Mouse (Mus musculus): ENCODE results near the gene Acsl5. TPM values are rescaled to one million over a fixed set of nuclear protein-coding genes. Genes with fewer than 3 reads are reported as not detected.
A peak's percentile ranks its signal among the peaks of the same experiment; 100 is the strongest.

The Acsl5 gene
- polyA plus RNA-seq, 1 experiment from 2014 or later, result 9.9 TPM

GRCm38 (mm10) chr19:55247563-55247962, 4.2 kb upstream of the Acsl5 start:
- no peaks in the 10 kb centered on the region for H3K27me3 ChIP-seq
- ATAC-seq, result no peak

GRCm38 (mm10) chr19:55247991-55248520, 3.7 kb upstream of the Acsl5 start:
- Histone ChIP-seq H3K4me3 (replicated peaks) (no peak overlapping the region), H3K36me3 (no peaks in the 10 kb centered on the region), H3K27ac (no peak overlapping the region), H3K27me3 (no peaks in the 10 kb centered on the region), H3K9ac (replicated peaks) (no peak overlapping the region), H3K9me3 (no peaks in the 10 kb centered on the region), H3K4me1 (replicated peaks) (peaks cover 2% of the 10 kb centered on the region; the same call in 1 of the 2 replicates), H3K4me2 (replicated peaks) (no peak overlapping the region)
- no peak for ATAC-seq
- WGBS, result 75% methylated on average over 9 of the region's 9 CpGs

More at GRCm38 (mm10) chr19:55247563-55247962, 4.2 kb upstream of the Acsl5 start:
- Histone ChIP-seq H3K4me3 (replicated peaks) (no peak overlapping the region), H3K9ac (replicated peaks) (no peak overlapping the region), H3K4me2 (replicated peaks) (no peak overlapping the region), H3K27ac (no peak overlapping the region), H3K36me3 (no peaks in the 10 kb centered on the region), H3K9me3 (no peaks in the 10 kb centered on the region), H3K4me1 (replicated peaks) (no peaks in the 10 kb centered on the region)
- 82% methylated on average over 5 of the region's 5 CpGs for WGBS

GRCm38 (mm10) chr19:55250451-55250850, 1.3 kb upstream of the Acsl5 start:
- Histone ChIP-seq H3K4me2 (replicated peaks) (no peak overlapping the region), H3K9ac (replicated peaks) (no peak overlapping the region), H3K9me3 (no peaks in the 10 kb centered on the region), H3K27ac (no peak overlapping the region), H3K36me3 (no peaks in the 10 kb centered on the region), H3K4me3 (replicated peaks) (no peak overlapping the region), H3K27me3 (no peaks in the 10 kb centered on the region), H3K4me1 (replicated peaks) (peaks cover 17% of the 10 kb centered on the region)
- 90% methylated on average over 5 of the region's 5 CpGs for WGBS
- no peak for ATAC-seq

- ATAC-seq, result peak; percentile 43
- H3K9me3 ChIP-seq, result no peaks in the 10 kb centered on the region
- H3K27me3 ChIP-seq, result no peaks in the 10 kb centered on the region
- H3K27ac ChIP-seq, result peak overlapping the region; percentile 30; the same call in 1 of the 2 replicates
- peak overlapping the region; percentile 78 for H3K4me2 ChIP-seq (replicated peaks)
- peak overlapping the region; percentile 48 for H3K4me3 ChIP-seq (replicated peaks)
- H3K36me3 ChIP-seq, result no peaks in the 10 kb centered on the region
- peaks cover 17% of the 10 kb centered on the region for H3K4me1 ChIP-seq (replicated peaks)
- H3K9ac ChIP-seq (replicated peaks), result peak overlapping the region; percentile 65
- WGBS, result 2% methylated on average over 9 of the region's 9 CpGs
Measured at GRCm38 (mm10) chr19:55253239-55253569, 1.5 kb downstream of the Acsl5 start.

- Histone ChIP-seq H3K36me3 (no peaks in the 10 kb centered on the region), H3K27me3 (no peaks in the 10 kb centered on the region), H3K4me3 (replicated peaks) (peak overlapping the region; percentile 48), H3K9ac (replicated peaks) (peak overlapping the region; percentile 65), H3K27ac (peak overlapping the region; percentile 41; the same call in 1 of the 2 replicates), H3K4me1 (replicated peaks) (peaks cover 17% of the 10 kb centered on the region), H3K9me3 (no peaks in the 10 kb centered on the region), H3K4me2 (replicated peaks) (peak overlapping the region; percentile 78)
- under 1% methylated on average over 30 of the region's 32 CpGs for WGBS
- ATAC-seq, result peak; percentile 85
Measured at GRCm38 (mm10) chr19:55253570-55254441, 2.1 kb downstream of the Acsl5 start.

- Histone ChIP-seq H3K4me2 (replicated peaks) (peak overlapping the region; percentile 78), H3K27ac (no peak overlapping the region), H3K4me3 (replicated peaks) (peak overlapping the region; percentile 48), H3K9me3 (no peaks in the 10 kb centered on the region), H3K4me1 (replicated peaks) (peaks cover 17% of the 10 kb centered on the region), H3K9ac (replicated peaks) (peak overlapping the region; percentile 65), H3K27me3 (no peaks in the 10 kb centered on the region), H3K36me3 (no peaks in the 10 kb centered on the region)
- 10% methylated on average over 5 of the region's 5 CpGs for WGBS
- peak; percentile 59 for ATAC-seq
Measured at GRCm38 (mm10) chr19:55254513-55255016, 2.8 kb downstream of the Acsl5 start.

GRCm38 (mm10) chr19:55256156-55256555, 4.4 kb downstream of the Acsl5 start:
- H3K27ac ChIP-seq, result no peak overlapping the region
- WGBS, result 82% methylated on average over 9 of the region's 9 CpGs
- no peaks in the 10 kb centered on the region for H3K27me3 ChIP-seq
- no peak overlapping the region for H3K4me2 ChIP-seq (replicated peaks)
- no peak overlapping the region for H3K9ac ChIP-seq (replicated peaks)
- ATAC-seq, result no peak
- H3K4me3 ChIP-seq (replicated peaks), result no peak overlapping the region
- H3K9me3 ChIP-seq, result no peaks in the 10 kb centered on the region
- H3K36me3 ChIP-seq, result no peaks in the 10 kb centered on the region
- peaks cover 17% of the 10 kb centered on the region for H3K4me1 ChIP-seq (replicated peaks)

- no peak overlapping the region for H3K4me2 ChIP-seq (replicated peaks)
- H3K27me3 ChIP-seq, result no peaks in the 10 kb centered on the region
- peaks cover 17% of the 10 kb centered on the region for H3K4me1 ChIP-seq (replicated peaks)
- no peaks in the 10 kb centered on the region for H3K36me3 ChIP-seq
- no peak overlapping the region for H3K9ac ChIP-seq (replicated peaks)
- 92% methylated on average over 5 of the region's 5 CpGs for WGBS
- no peak overlapping the region for H3K27ac ChIP-seq
- H3K4me3 ChIP-seq (replicated peaks), result no peak overlapping the region
- H3K9me3 ChIP-seq, result no peaks in the 10 kb centered on the region
- no peak for ATAC-seq
Measured at GRCm38 (mm10) chr19:55257656-55258375, 6.1 kb downstream of the Acsl5 start.

GRCm38 (mm10) chr19:55258514-55258913, 6.8 kb downstream of the Acsl5 start:
- Histone ChIP-seq H3K4me1 (replicated peaks) (peaks cover 11% of the 10 kb centered on the region), H3K9ac (replicated peaks) (no peak overlapping the region), H3K9me3 (no peaks in the 10 kb centered on the region), H3K36me3 (no peaks in the 10 kb centered on the region), H3K4me2 (replicated peaks) (no peak overlapping the region), H3K4me3 (replicated peaks) (no peak overlapping the region), H3K27me3 (no peaks in the 10 kb centered on the region), H3K27ac (no peak overlapping the region)
- WGBS, result 91% methylated on average over 5 of the region's 5 CpGs
- ATAC-seq, result no peak

GRCm38 (mm10) chr19:55260389-55261184, 8.8 kb downstream of the Acsl5 start:
- H3K27me3 ChIP-seq, result no peaks in the 10 kb centered on the region
- H3K4me2 ChIP-seq (replicated peaks), result no peak overlapping the region
- H3K9me3 ChIP-seq, result no peaks in the 10 kb centered on the region
- H3K4me3 ChIP-seq (replicated peaks), result no peak overlapping the region
- H3K36me3 ChIP-seq, result no peaks in the 10 kb centered on the region
- H3K4me1 ChIP-seq (replicated peaks), result no peaks in the 10 kb centered on the region
- no peak overlapping the region for H3K9ac ChIP-seq (replicated peaks)
- WGBS, result 80% methylated on average over 12 of the region's 12 CpGs
- ATAC-seq, result no peak
- H3K27ac ChIP-seq, result no peak overlapping the region

- H3K4me2 ChIP-seq (replicated peaks), result no peak overlapping the region
- no peak overlapping the region for H3K9ac ChIP-seq (replicated peaks)
- H3K27ac ChIP-seq, result no peak overlapping the region
- no peaks in the 10 kb centered on the region for H3K9me3 ChIP-seq
- no peaks in the 10 kb centered on the region for H3K4me1 ChIP-seq (replicated peaks)
- H3K4me3 ChIP-seq (replicated peaks), result no peak overlapping the region
- H3K36me3 ChIP-seq, result no peaks in the 10 kb centered on the region
- H3K27me3 ChIP-seq, result no peaks in the 10 kb centered on the region
- WGBS, result 80% methylated on average over 3 of the region's 3 CpGs
- ATAC-seq, result no peak
Measured at GRCm38 (mm10) chr19:55265269-55265668, 13.5 kb downstream of the Acsl5 start.
